Mouse (Mus musculus) left cerebral cortex, adult 8-10 months (tissue): ENCODE measurements around the gene Rtl10. TPM values are rescaled to one million over a fixed set of nuclear protein-coding genes. Genes with fewer than 3 reads are reported as not detected.

Experiments
- DNase-seq, 2 experiments: peaks; one replicate each; pipeline ENCODE4 v3.0.0; 2022; ENCODE audit warnings: low spot score in 2 of 2
- total RNA-seq, 4 experiments: library from RNA; stranded (reverse); gene quantifications; 2 replicates each; pipeline ENCODE4 v1.2.4; 2022

Rtl10 gene
- total RNA-seq, 4 experiments from 2014 or later = 6.4 to 7.8 (median 7.6) TPM

- no peak for DNase-seq
Measured at GRCm38 (mm10) chr16:18543151-18543829, 44.6 kb downstream of the Rtl10 start.

- DNase-seq = no peak
Measured at GRCm38 (mm10) chr16:18547891-18548290, 49.2 kb downstream of the Rtl10 start.

Other genes starting within 250 kb of the Rtl10 start
- not detected for gene Gm49776, start 240.6 kb upstream of the Rtl10 start, total RNA-seq
- 10 to 100 TPM; 35.5 to 42.7 (median 39.4) TPM for gene Dgcr8, start 209.7 kb upstream of the Rtl10 start, total RNA-seq
- gene Tango2, start 150.8 kb upstream of the Rtl10 start, total RNA-seq = 100 to 1,000 TPM; 135 to 145 (median 142) TPM
- 10 to 100 TPM; 34.2 to 42.1 (median 38.2) TPM for gene Arvcf, start 150.7 kb upstream of the Rtl10 start, total RNA-seq
- gene Txnrd2, start 72.5 kb upstream of the Rtl10 start, total RNA-seq = 10 to 100 TPM; 16.5 to 22.7 (median 19.1) TPM
- gene Comt, start 72.0 kb upstream of the Rtl10 start, total RNA-seq = 10 to 100 TPM; 92.9 to 97.2 (median 94.3) TPM
- 1 to 10 TPM; 4.9 to 5.7 (median 5.3) TPM for gene Gnb1l, start 188 bp upstream of the Rtl10 start, total RNA-seq
- 1 to 10 TPM; 1.0 to 2.1 (median 1.6) TPM for gene Tbx1, start 91.8 kb downstream of the Rtl10 start, total RNA-seq
- 1 to 10 TPM in 1 of 4 experiments, under 1 TPM in 2, not detected in 1; 0.36 to 1.1 (median 0.93) TPM for gene Gp1bb, start 123.5 kb downstream of the Rtl10 start, total RNA-seq
- 100 to 1,000 TPM; 207 to 234 (median 219) TPM for gene Gm49601, start 127.5 kb downstream of the Rtl10 start, total RNA-seq
- 100 to 1,000 TPM; 759 to 812 (median 777) TPM for gene Sept5, start 131.1 kb downstream of the Rtl10 start, total RNA-seq